Mouse (Mus musculus) left cerebral cortex, postnatal 10 days (tissue): ENCODE results near the gene Tut4. TPM values are rescaled to one million over a fixed set of nuclear protein-coding genes. Genes with fewer than 3 reads are reported as not detected.

Experiments
- DNase-seq, 2 experiments: peaks; one replicate each; pipeline ENCODE4 v3.0.0; 2021 to 2022; ENCODE audit warnings: low spot score in 2 of 2, mixed read lengths in 1 of 2; ENCODE audit errors: extremely low spot score in 1 of 2
- intact Hi-C: fragments of 180-260 bp; cut with DNase I; formaldehyde crosslinking; loops from one replicate; pipeline ENCODE4 v1.15.1; 2025
- total RNA-seq, 2 experiments: library from RNA; stranded (reverse); gene quantifications; 2 replicates each; pipeline ENCODE4 v1.2.3; 2021

Tut4 gene
- total RNA-seq, 2 experiments from 2014 or later, result 41.5 to 42.0 TPM

DNA sequence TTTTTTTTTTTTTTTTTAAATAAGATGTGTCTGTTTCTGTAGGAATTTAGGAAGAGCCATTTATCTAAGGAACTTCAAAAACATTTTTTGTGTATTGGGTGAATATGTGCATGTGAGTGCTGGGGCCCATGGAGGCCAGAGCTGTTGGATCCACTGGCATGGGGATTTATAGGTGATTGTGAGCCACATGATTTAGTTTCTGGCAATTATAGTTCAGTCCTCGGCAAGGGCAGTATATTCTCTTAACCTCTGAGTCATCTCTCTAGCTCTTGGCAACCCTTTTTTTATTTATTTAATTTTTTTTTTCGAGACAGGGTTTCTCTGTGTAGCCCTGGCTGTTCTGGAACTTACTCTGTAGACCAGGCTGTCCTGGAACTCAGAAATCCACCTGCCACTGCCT is 14.4 kb downstream of the Tut4 start:
- DNase-seq, result no peak
- intact Hi-C loops, result no loop called here

DNA sequence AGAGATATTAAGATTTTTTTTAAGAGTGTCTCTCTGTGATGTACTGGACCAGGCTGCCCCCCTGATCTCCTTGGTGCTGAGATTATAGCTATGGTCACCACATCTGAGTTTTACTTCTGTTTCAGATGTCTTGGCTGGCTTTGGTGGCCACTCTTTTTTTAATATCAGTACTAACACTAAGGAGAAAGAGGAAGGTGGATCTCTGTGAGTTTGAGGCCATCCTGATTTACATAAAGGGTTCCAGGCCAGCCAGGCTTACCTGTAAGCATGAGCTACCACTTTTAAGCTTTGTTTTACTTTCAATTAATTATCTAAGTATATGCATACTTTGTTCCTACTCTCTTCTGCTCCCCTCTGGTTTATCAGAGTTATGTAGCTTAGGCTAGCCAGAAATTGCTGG is 23.6 kb downstream of the Tut4 start:
- DNase-seq, result no peak
- intact Hi-C loops, result no loop called here

DNA sequence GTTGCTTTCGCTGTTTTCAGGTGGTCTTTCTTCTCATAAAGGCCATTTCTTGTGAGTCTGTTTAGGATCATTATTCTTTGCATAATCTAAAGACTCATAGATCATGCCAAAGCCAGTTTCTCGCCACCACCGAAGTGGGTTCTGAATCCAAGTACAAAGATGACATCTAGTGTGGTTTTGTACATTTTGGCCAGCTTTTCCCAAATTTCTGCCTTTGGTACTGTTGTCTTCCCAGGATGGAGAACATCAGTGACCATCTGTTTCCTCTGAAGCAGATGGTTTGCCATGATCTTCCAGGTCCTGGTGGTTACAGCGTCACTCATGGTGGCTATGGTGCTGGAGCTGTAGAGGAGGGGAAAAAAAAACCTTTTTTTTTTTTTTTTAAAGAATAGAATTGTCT is 25.0 kb downstream of the Tut4 start:
- intact Hi-C loops, result no loop called here
- DNase-seq, result no peak

DNA sequence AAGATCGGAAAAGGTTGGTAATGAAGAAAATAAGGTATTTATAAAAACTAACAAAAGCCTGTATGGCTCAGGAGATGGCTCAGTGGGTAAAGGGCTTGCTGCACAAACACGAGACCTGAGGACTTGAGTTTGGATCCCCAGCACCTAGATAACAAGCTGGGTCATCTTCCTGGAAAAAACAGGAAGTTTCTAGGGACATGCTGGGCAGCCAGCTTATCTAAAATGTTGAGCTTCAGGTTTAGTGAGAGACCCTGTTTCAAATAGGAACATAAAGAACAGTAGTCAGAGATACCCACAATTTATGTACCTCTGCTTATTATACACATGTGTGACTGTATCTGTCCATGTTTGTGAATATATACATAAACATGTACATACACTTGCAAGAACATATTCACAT is 43.8 kb downstream of the Tut4 start:
- intact Hi-C loops, result no loop called here
- DNase-seq, result no peak

DNA sequence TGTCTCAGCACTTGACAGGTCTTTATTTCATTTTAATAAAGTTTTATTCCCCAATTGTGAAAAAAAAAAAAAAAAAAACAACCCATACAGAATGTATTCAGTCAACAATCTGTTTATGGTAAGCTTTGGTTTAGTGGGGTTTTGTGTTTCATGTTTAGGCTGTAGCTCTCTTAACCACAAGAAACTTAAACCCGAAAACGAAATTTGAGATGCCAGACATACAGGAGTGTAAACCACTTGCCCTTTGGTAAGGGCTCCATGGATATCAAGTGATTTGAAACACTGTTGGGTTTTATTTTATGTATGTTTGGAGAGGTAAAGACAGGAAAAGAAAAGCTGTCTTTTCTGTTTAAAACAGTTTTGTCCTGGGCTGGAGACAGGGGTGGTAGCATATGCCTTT is 80.5 kb downstream of the Tut4 start:
- DNase-seq, result no peak
- intact Hi-C loops, result no loop called here

DNA sequence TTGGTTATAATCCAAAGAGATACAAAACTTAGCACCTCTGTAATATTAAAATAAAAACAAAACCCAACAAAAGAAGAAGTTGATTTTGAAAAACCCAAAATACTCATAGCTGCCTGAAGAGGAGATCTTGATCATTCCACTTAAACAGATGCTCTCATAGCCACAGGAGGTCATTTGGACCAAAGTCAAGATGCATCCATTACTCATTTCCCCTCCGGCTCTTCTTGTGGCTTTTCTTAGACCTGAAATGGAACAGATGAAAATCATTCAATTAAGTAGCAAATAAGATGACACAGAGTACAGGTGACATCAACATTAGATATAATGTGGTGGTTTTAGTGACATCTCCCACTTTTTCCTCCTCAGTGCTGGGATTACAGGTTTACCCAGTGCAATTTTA is 105.8 kb downstream of the Tut4 start:
- DNase-seq, result no peak
- intact Hi-C loops, result loop anchor here (10.0 kb wide), 1 partner anchor 310 kb away; no protein-coding TSS in a partner anchor

DNA sequence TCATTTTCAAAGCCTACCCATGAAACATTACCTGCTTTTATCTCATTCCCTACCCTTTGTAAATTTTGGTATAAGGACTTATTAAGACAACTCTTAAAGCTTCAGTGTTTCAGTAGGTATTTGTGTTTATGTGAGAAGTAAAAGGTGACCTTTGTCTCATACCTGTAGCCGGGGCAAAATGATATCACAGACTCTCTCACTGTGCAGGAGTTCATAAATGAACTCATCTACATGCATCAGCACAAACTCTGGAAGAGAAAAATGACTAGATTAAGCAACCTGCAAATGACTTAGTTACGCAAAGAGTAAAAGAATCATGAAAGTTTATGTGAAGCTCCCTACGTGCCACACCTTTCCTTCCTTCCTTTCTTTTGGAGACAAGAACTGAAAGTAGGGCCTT is 113.4 kb downstream of the Tut4 start:
- intact Hi-C loops, result no loop called here
- DNase-seq, result no peak

DNA sequence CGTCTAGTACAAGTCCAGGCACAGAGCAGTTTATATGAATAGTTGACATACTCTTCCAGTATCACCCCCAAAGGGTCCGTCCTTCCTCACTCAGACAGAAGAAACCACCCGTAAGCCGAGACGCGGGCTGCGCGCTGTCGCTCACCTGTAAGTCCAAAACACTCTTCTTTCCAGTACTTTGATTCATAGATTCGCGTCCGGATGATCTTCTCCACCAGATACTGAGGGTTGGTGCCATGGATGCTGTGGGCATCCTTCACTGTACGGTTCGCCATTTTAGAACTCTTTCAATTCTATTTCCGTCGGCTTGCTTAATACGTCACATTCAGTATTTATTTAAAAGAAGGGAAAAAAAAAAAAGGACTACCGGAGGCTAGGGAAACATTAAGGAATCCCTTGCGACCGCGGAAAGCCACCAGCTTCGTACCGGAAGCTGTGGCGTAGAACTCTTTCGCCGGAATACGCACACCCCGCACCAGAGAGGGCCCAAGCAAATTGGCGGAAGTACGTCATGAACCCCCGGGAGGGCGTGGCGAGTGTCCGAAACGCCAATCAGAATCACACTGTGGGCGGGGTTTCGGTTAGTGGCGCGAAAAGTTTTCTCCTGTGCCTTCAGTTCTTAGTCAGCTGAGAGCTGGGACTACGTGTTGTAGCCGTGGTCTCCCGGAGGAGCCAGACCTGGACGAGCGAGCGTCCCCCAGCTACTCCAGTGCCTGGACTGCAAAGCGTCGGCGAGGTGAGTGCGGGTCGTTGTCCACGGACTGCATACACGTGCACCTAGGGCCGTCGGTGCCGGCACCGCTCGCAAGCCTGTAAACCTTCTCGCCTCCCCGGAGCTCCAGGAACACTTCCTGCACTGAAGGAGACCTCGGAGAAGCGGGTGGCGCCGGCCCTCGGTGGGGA is 119.9 kb downstream of the Tut4 start, which contains the start of the genes Prpf38a and Orc1:
TSS of gene Prpf38a (minus strand) at position 497 of the 903 bp plus-strand sequence.
TSS of gene Orc1 (plus strand) at position 584 of the 903 bp plus-strand sequence.
- DNase-seq, result peak; percentile 97
- intact Hi-C loops, result no loop called here

DNA sequence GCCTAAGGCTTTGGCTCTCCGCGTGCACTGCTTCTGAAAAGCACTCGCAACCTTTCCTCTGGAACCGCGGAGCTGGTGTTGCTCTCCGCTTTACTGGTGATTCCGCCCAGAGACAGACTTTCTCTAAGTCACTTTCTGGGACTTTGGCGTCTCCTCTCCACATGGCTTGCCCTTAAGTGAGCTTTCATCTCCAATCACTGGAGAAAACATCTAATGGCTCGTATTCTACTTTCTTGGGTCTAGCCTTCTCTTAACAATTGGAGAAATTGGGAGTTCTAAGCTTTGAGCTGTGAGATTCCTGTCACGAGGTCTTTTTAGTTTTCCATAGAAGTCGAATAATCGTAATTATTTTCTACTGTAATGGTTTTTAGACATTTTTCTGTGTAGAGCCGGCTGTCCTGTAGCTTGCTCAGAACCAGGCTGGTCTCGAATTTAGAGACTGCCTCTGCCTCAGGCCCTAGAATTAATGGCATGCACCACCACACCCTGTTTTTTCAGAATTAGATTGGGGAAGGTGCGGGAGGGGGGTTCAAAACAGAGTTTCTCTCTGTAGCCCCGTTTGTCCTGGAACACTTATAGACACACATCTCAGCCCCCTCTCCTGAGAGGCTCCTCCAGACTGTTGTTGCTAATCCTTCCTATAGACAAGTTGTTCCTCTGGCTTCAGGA is 120.7 kb downstream of the Tut4 start:
- intact Hi-C loops, result no loop called here
- DNase-seq, result no peak

DNA sequence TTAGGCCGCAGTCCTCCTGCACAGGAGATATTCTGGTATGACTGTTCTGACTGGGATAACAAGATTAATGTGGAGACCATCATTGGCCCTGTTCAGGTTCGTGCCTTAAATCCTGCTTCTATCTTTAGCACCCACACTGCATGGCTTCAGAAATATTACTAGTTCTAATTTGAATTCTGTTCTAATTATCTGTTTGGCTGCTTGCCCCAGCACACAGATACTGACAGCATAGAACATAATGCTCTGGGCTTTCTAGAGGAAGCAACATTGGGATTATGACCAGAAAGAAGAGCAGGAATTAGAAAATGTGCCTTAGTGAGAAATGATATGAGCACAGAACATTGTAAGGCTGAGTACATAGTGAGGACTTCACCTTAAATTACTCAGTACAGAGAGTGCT is 134.2 kb downstream of the Tut4 start:
- intact Hi-C loops, result no loop called here
- DNase-seq, result peak in 1 of 2 experiments; percentile 29

DNA sequence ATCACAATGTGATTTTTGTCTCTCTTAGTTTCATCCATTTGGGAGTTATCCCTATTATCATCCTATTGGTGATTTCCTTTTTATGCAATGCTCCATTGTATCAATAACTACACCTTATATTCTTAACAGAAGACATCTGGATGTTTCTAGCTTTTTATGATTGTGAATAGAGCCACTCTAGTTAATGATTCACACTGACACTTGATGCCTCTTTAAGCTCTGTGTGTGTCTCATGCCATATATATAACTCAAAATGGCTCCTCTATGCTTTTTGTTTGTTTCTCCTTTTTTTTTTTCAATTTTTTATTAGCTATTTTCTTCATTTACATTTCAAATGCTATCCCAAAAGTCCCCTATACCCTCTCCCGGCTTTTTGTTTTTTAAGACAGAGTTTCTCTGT is 136.6 kb downstream of the Tut4 start:
- no peak for DNase-seq
- intact Hi-C loops, result no loop called here

DNA sequence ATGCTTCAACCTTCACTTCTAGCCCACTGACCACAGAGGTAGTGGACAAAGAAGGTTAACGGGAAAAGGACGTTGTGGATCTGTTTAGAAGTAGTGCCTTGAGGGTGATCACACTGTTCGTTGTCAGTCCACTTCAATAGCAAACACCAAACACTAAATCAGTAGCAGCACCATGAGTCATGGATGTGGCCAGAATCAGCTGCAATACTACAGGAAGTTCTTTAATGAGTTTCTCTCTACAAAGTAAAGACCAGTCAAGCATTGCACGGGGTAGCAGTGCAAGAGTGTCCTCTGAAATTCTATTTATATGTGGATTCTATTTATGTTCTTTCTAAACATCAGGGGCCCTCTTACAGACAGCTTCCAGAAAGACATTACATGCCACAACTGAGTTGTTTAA is 139.1 kb downstream of the Tut4 start:
- no peak for DNase-seq
- intact Hi-C loops, result no loop called here

DNA sequence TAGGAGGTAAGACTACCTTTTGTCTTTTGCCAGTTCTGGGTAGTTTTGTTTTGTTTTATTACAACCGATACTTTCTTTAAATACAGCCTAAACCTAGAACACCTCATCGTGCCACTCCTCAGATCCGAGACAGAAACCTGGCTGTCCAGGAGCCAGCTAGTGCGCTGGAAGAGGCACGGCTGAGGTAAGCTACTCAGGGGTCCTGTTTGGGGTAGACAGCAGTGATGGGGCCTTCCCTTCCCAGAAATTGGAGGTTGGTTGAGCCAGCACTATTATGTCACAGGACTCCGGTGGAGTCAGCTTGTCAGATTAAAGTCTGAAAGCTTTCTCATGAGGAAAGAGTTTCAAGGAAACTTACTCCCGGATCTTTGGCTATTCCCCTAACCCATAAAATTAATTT is 142.6 kb downstream of the Tut4 start:
- intact Hi-C loops, result no loop called here
- DNase-seq, result no peak

DNA sequence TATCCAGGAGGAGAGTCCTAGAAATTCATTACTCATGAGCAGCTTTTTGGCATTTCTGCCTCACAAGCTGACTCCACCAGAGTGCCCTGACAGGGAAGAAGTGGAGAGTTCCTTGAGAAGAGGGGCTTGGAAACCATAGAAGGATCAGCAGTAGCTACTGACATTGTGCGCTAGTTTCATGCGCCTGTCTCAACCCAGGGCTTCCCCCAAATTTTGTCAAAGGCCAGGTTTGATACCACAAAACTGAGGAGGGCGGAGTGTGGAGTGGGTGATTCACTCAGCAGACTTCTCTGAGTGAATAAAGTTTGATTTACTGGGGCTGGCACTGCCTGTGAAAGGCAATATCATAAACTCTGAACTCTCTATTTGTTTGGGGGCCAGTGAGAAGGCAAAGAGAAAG is 149.4 kb downstream of the Tut4 start:
- intact Hi-C loops, result no loop called here
- no peak for DNase-seq

Other genes starting within 250 kb of the Tut4 start
- under 1 TPM; 0.14 to 0.19 TPM for gene Zyg11a, start 241.4 kb upstream of the Tut4 start, total RNA-seq
- 100 to 1,000 TPM; 151 to 166 TPM for gene Zyg11b, start 158.3 kb upstream of the Tut4 start, total RNA-seq
- 10 to 100 TPM; 36.8 to 39.7 TPM for gene Coa7, start 131.3 kb upstream of the Tut4 start, total RNA-seq
- not detected for gene Shisal2a, start 76.1 kb upstream of the Tut4 start, total RNA-seq
- gene Gpx7, start 52.5 kb upstream of the Tut4 start, total RNA-seq, result 10 to 100 TPM in 1 of 2 experiments, 1 to 10 TPM in 1; 9.9 to 14.9 TPM
- 10 to 100 TPM; 42.7 to 43.5 TPM for gene Prpf38a, start 119.9 kb downstream of the Tut4 start, total RNA-seq
- under 1 TPM; 0.32 to 0.99 TPM for gene Orc1, start 120.0 kb downstream of the Tut4 start, total RNA-seq
- 10 to 100 TPM; 31.7 to 35.9 TPM for gene Cc2d1b, start 160.5 kb downstream of the Tut4 start, total RNA-seq